Mouse (Mus musculus) intestine, postnatal 0 days (tissue): ENCODE results near the gene Epn3. TPM values are rescaled to one million over a fixed set of nuclear protein-coding genes. Genes with fewer than 3 reads are reported as not detected.

ENCODE experiments used
- ATAC-seq: fragments of 200-750 bp; cut with Nextera tagmentation; 2 replicates; pipeline ENCODE4 v1.8.0; 2017; ENCODE audit warnings: mild to moderate bottlenecking, moderate TSS enrichment, moderate library complexity
- H3K27ac ChIP-seq: fragments of 300-500 bp; sonication (generic); 2 replicates; pipeline ENCODE4 v1.5.1; 2014; ENCODE audit warnings: mild to moderate bottlenecking, low read depth, low read length, moderate library complexity
- H3K27me3 ChIP-seq: fragments of 300-500 bp; sonication (generic); replicated peaks from 2 replicates; pipeline ENCODE4 v1.6.1; 2014; ENCODE audit warnings: low read length, mixed read lengths; ENCODE audit not compliant: control insufficient read depth, insufficient read depth
- H3K36me3 ChIP-seq: fragments of 300-500 bp; sonication (generic); 2 replicates; pipeline ENCODE4 v1.6.1; 2014; ENCODE audit warnings: mild to moderate bottlenecking, moderate library complexity; ENCODE audit not compliant: control insufficient read depth, insufficient read depth
- H3K4me1 ChIP-seq: fragments of 300-500 bp; sonication (generic); replicated peaks from 2 replicates; pipeline ENCODE4 v1.6.1; 2014; ENCODE audit warnings: antibody characterized with exemption, low read length, mixed read lengths; ENCODE audit not compliant: control insufficient read depth, insufficient read depth
- H3K4me2 ChIP-seq: fragments of 300-500 bp; sonication (generic); replicated peaks from 2 replicates; pipeline ENCODE4 v1.6.1; 2014; ENCODE audit warnings: low read depth, mild to moderate bottlenecking, moderate library complexity
- H3K4me3 ChIP-seq: fragments of 300-500 bp; sonication (generic); 2 replicates; pipeline ENCODE4 v1.5.1; 2014; ENCODE audit warnings: low read depth, low read length
- H3K9ac ChIP-seq: fragments of 300-500 bp; sonication (generic); 2 replicates; pipeline ENCODE4 v1.6.1; 2014; ENCODE audit warnings: mild to moderate bottlenecking, low read depth, low read length
- H3K9me3 ChIP-seq: fragments of 300-500 bp; sonication (generic); 2 replicates; pipeline ENCODE4 v1.6.1; 2016; ENCODE audit warnings: mixed run types; ENCODE audit not compliant: control insufficient read depth
- CTCF ChIP-seq: sonication (generic); IDR thresholded peaks from 2 replicates; pipeline ENCODE4 v1.5.1; 2016; ENCODE audit warnings: low read depth, mild to moderate bottlenecking, control low read depth, antibody characterized with exemption, moderate library complexity
- WGBS: fragments of 180-500 bp; shearing (Covaris S2); extraction: QIAGEN DNeasy Blood & Tissue Kit; methylation state at CpG from one replicate; pipeline ENCODE4 v1.1.7; 2014; 5-methylcytosine and 5-hydroxymethylcytosine counted together
- polyA plus RNA-seq: library from polyadenylated mRNA; unstranded; fragments of >200 nt; fragmentation: Nextera tagmentation; extraction: Ambion mirVana; gene quantifications from 2 replicates; pipeline ENCODE4 v1.2.1, GENCODE M21; 2015

The Epn3 gene
- polyA plus RNA-seq, 1 experiment from 2014 or later = 0.55 TPM

DNA sequence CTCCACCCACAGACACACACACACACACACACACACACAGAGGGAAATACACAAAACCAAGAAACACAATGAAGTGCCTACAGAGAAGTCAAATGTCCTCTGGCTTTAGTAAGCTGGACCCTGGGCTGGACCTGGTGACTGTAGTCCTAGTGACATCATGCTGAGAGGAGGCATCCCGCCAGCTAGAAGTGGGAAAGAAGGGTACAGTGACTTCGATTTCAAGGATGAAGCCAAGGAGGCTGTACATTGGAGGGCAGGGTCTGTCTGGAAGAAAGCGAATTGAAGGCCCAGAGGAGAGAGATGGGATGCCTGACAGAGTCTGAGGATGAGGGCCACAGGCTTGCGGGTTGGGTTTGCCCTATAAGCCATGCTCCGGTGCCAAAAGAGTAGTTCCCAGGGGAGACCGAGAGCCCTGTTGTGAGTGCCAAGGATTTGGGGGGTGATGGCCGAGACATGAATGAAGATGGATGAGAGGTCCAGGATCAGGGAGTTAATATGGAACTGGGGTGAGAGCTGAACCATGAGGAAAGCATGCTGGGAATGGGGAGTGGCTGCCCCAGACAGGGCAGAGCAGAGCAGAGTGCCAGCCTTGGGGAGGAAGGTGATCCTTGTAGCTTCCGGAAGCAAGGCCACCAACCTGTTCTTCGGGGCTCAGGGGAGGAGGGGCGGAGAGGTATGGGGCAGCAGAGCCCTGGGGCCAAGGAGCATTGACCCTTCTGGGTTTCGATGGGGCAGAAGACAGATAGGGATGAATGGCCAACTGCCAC, 10.8 kb downstream of the Epn3 start:
- H3K9me3 ChIP-seq = no peaks in the 10 kb centered on the region
- TF ChIP-seq CTCF = no peak
- H3K27me3 ChIP-seq = peaks cover 11% of the 10 kb centered on the region; the same call in 1 of the 2 replicates
- H3K4me1 ChIP-seq = no peaks in the 10 kb centered on the region
- H3K9ac ChIP-seq = no peak overlapping the region
- 81% methylated on average over 11 of the region's 11 CpGs for WGBS
- H3K36me3 ChIP-seq = no peaks in the 10 kb centered on the region
- no peak overlapping the region for H3K4me2 ChIP-seq
- no peak overlapping the region for H3K27ac ChIP-seq
- H3K4me3 ChIP-seq = no peak overlapping the region
- ATAC-seq = no peak

DNA sequence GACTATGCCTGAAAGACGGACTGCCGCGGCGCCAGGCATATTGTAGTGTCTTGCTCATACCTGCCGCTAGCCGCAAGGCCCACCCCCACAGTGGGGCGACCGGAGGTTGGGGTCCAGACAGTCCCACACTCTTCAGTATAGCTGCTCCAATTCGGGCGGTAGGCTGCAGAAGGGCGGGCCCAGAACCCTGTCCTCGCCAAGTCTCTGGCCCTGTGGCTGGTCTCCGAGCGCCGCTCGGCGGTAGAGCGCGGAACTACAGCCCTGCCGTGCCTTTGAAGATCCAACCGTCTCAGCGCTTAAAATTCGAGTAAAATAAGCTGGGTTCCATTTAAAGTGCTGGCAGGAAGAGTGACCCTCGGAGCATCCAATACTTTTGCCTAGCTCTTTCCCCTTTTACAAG, 13.8 kb downstream of the Epn3 start, which contains the start of gene Spata20:
Gene Spata20 (minus strand): TSS at position 179 of the 400 bp plus-strand sequence.
- TF ChIP-seq CTCF = peak; percentile 99
- no peak within 1 kb of the TSS for H3K4me3 ChIP-seq

DNA sequence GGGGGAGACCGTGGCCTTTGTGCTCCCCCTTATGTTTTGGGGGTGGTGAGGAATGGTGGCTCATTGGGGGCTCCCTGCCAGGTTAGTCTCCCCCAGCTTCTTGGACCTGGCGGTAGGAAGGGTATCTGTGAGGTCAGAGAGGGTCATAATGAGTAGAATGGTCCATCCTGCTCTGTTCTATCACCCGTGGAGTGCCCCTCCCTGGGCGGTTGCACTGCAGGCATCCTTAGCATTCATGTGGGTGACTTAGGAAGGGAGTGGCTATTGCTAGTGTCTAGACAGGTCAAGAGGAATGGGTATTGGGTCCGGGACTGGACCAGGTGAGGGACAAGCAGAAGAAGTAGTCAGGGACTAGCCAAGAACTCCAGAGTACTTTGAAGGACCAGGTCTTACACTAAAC, 14.6 kb downstream of the Epn3 start:
- TF ChIP-seq CTCF = no peak
- no peak for ATAC-seq
- H3K4me1 ChIP-seq = no peaks in the 10 kb centered on the region

More for the DNA sequence above, 13.8 kb downstream of the Epn3 start, which contains the start of gene Spata20:
- Histone ChIP-seq H3K9me3 (no peaks in the 10 kb centered on the region), H3K27me3 (peaks cover 11% of the 10 kb centered on the region; the same call in 1 of the 2 replicates), H3K4me1 (no peaks in the 10 kb centered on the region), H3K27ac (no peak within 1 kb of the TSS), H3K36me3 (no peaks in the 10 kb centered on the region), H3K4me2 (peak within 1 kb of the TSS; percentile 35; the same call in 1 of the 2 replicates), H3K9ac (no peak within 1 kb of the TSS)
- 3% methylated on average over 24 of the region's 24 CpGs for WGBS
- peak; percentile 33 for ATAC-seq

DNA sequence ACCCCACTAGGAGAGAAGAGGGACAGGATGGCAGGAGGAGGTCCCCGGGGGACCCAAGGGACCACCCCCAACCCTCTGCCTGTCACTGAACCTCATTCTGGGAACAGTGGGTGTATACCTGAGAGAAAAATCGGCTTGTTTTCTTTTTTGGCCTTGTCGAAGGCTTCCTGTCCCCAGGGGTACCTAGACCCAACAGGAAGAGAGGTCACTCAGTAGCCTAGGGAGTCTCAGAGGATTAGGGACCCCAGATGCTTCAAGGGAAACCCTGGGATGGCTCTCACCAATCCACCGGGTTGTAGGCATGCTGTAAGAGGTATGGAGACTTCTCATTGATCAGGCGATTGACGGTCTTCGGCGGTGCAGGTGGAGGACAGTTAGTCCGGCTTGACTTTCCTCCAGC, 15.1 kb downstream of the Epn3 start:
- Histone ChIP-seq H3K9me3 (no peaks in the 10 kb centered on the region), H3K27ac (no peak overlapping the region), H3K27me3 (peaks cover 11% of the 10 kb centered on the region; the same call in 1 of the 2 replicates), H3K36me3 (no peaks in the 10 kb centered on the region), H3K9ac (no peak overlapping the region), H3K4me2 (no peak overlapping the region), H3K4me1 (no peaks in the 10 kb centered on the region), H3K4me3 (no peak overlapping the region)
- no peak for TF ChIP-seq CTCF
- WGBS = 87% methylated on average over 9 of the region's 9 CpGs
- no peak for ATAC-seq

More for the DNA sequence above, 14.6 kb downstream of the Epn3 start:
- no peak overlapping the region for H3K4me2 ChIP-seq
- no peak overlapping the region for H3K9ac ChIP-seq
- H3K27me3 ChIP-seq = peaks cover 11% of the 10 kb centered on the region; the same call in 1 of the 2 replicates
- no peaks in the 10 kb centered on the region for H3K36me3 ChIP-seq
- no peaks in the 10 kb centered on the region for H3K9me3 ChIP-seq
- no peak overlapping the region for H3K4me3 ChIP-seq
- H3K27ac ChIP-seq = no peak overlapping the region
- 67% methylated on average over 5 of the region's 5 CpGs for WGBS

DNA sequence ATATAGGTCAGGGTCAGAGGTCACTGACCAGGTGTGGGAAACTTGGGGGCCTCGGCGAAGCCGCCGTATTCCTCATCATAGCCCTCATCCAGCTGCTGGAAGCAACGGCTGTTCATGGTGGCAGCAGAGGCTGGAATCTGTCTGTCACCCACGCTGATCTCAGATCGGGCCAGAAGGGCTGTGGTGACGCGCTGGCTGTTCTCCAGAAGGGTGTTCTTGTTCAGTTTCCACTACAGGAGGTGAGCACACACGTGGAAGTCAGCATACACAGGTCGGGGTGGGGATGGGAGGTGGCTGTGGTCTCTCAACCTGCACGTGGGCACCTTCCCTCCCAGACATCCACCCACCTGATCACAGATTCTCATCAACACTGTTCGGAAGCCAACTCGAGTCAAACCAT, 15.9 kb downstream of the Epn3 start:
- WGBS = 81% methylated on average over 14 of the region's 14 CpGs
- no peak for ATAC-seq
- no peak for TF ChIP-seq CTCF
- H3K4me1 ChIP-seq = no peaks in the 10 kb centered on the region
- H3K4me2 ChIP-seq = no peak overlapping the region
- no peak overlapping the region for H3K9ac ChIP-seq
- no peak overlapping the region for H3K4me3 ChIP-seq
- H3K36me3 ChIP-seq = no peaks in the 10 kb centered on the region
- peaks cover 11% of the 10 kb centered on the region; the same call in 1 of the 2 replicates for H3K27me3 ChIP-seq
- H3K27ac ChIP-seq = no peak overlapping the region
- no peaks in the 10 kb centered on the region for H3K9me3 ChIP-seq

DNA sequence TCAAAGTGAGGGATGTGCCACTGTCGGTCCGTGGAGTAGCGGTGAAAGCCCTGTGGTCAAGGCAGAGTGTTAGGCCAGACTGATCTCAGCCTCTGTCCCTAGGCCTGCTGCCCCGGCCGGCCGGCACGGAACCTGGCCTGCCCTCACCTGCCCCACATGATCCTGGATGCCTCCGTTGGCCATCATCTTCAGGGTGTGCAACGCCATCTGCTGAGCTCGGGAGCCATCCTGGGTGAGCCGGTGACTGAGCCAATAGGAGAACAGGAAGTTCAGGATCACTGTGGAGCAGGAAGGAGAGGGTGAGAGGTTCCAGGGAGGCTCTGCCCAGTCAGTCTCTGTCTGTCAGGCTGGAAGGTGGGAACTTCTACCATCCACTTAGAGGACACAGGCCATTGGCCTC, 16.3 kb downstream of the Epn3 start:
- H3K4me2 ChIP-seq = no peak overlapping the region
- no peak overlapping the region for H3K4me3 ChIP-seq
- H3K9me3 ChIP-seq = no peaks in the 10 kb centered on the region
- no peaks in the 10 kb centered on the region for H3K36me3 ChIP-seq
- WGBS = 75% methylated on average over 11 of the region's 11 CpGs
- peak; percentile 30; the same call in 1 of the 2 replicates for TF ChIP-seq CTCF
- no peak for ATAC-seq
- peaks cover 11% of the 10 kb centered on the region; the same call in 1 of the 2 replicates for H3K27me3 ChIP-seq
- no peak overlapping the region for H3K9ac ChIP-seq
- no peak overlapping the region for H3K27ac ChIP-seq
- no peaks in the 10 kb centered on the region for H3K4me1 ChIP-seq
